12 mouse cellular contexts compared by ENCODE assay signal in genomic region chr1:42033786-42034185, GRCm38 (mm10).
"Had no signal": no experiment of that assay in that cellular context is flagged by ENCODE, and none has a peak within 500 bp of the region (broad histone marks: within the 10 kb centered on the region; RNA-seq: fewer than 3 reads in every experiment).

No protein-coding gene starts in this region.

- DNase-seq: retina, postnatal 1 day; right cerebral cortex, adult 18-20 months; right cerebral cortex, postnatal 14 days; right cerebral cortex, postnatal 25 days; right cerebral cortex, postnatal 4 days; spleen, adult 18-20 months; thymus, adult 18-20 months; thymus, adult 2 months; thymus, postnatal 14 days; thymus, postnatal 25 days; thymus, postnatal 36 days; thymus, postnatal 4 days had no signal
